Mouse (Mus musculus): ENCODE data around the gene Ggt1.

- TF ChIP-seq POLR2A (IDR thresholded peaks at IDR 0.05; ENCODE audit: borderline replicate concordance, extremely low read depth, insufficient read depth, insufficient read length, poor library complexity, severe bottlenecking) (no peak), CTCF (IDR thresholded peaks at IDR 0.05; ENCODE audit: borderline replicate concordance, extremely low read depth, insufficient read depth, insufficient read length) (no peak)
Measured at GRCm38 (mm10) chr10:75595981-75596380, 34.6 kb downstream of the Ggt1 start.

Data from brain, embryonic 14.5 days (tissue).